Comparison of ENCODE assay signal across 11 mouse cellular contexts in genomic region chr12:101911346-101911745, GRCm38 (mm10). TPM values are rescaled to one million over a fixed set of nuclear protein-coding genes. Genes with fewer than 3 reads are reported as not detected.
DNase-seq lines count a peak whose midpoint lies in the region; ATAC-seq and TF ChIP-seq lines count a peak whose summit lies in the region.
"Had no signal": no experiment of that assay in that cellular context is flagged by ENCODE, and none has a peak within 500 bp of the region (broad histone marks: within the 10 kb centered on the region; RNA-seq: fewer than 3 reads in every experiment).

No protein-coding gene starts in this region.

- H3K9ac ChIP-seq in heart, postnatal 0 days (replicated peaks; ENCODE audit: low read depth, low read length), result no peak overlapping the region
- H3K9ac ChIP-seq in hindbrain, embryonic 13.5 days, result 0 out of 2 replicates have a peak overlapping the region, but pooled peaks have one; percentile 92
- H3K9ac ChIP-seq in midbrain, embryonic 11.5 days (ENCODE audit: low read length), result no peak overlapping the region; the same call in 1 of the 2 replicates

- no peaks in the 10 kb centered on the region for H3K27me3 ChIP-seq in heart, postnatal 0 days (ENCODE audit: control insufficient read depth, insufficient read depth, low read length)
- H3K27me3 ChIP-seq in hindbrain, embryonic 13.5 days, result no peaks in the 10 kb centered on the region
- H3K27me3 ChIP-seq in midbrain, embryonic 11.5 days (ENCODE audit: control insufficient read depth, insufficient read depth, low read length), result no peaks in the 10 kb centered on the region

- H3K4me3 ChIP-seq in heart, postnatal 0 days (ENCODE audit: low read depth, low read length), result peak overlapping the region; percentile 83; the same call in 1 of the 2 replicates
- H3K4me3 ChIP-seq in brown adipose tissue, adult 24 weeks (ENCODE audit: insufficient read depth, low read depth, low read length), result 0 out of 2 replicates have a peak overlapping the region, but pooled peaks have one; percentile 41
- peak overlapping the region; percentile 90 for H3K4me3 ChIP-seq in hindbrain, embryonic 13.5 days
- H3K4me3 ChIP-seq in midbrain, embryonic 11.5 days (ENCODE audit: low read depth, low read length), result no peak overlapping the region

- H3K36me3 ChIP-seq in heart, postnatal 0 days (replicated peaks; ENCODE audit: control insufficient read depth, insufficient read depth, low read length), result peaks cover 10% of the 10 kb centered on the region
- peaks cover 18% of the 10 kb centered on the region for H3K36me3 ChIP-seq in hindbrain, embryonic 13.5 days
- H3K36me3 ChIP-seq in midbrain, embryonic 11.5 days (ENCODE audit: control insufficient read depth, insufficient read depth, low read length), result peaks cover 5% of the 10 kb centered on the region; the same call in 1 of the 2 replicates

- peaks cover 24% of the 10 kb centered on the region for H3K4me1 ChIP-seq in heart, postnatal 0 days (ENCODE audit: control insufficient read depth, insufficient read depth)
- peaks cover 5% of the 10 kb centered on the region; the same call in 1 of the 2 replicates for H3K4me1 ChIP-seq in brown adipose tissue, adult 24 weeks (ENCODE audit: control insufficient read depth, insufficient read depth, insufficient read length, low read length)
- H3K4me1 ChIP-seq in hindbrain, embryonic 13.5 days (replicated peaks), result peaks cover 27% of the 10 kb centered on the region
- H3K4me1 ChIP-seq in midbrain, embryonic 11.5 days (ENCODE audit: control insufficient read depth, insufficient read depth, low read length), result peaks cover 7% of the 10 kb centered on the region; the same call in 1 of the 2 replicates

- no peak overlapping the region for H3K27ac ChIP-seq in heart, postnatal 0 days (ENCODE audit: low read depth)
- H3K27ac ChIP-seq in brown adipose tissue, adult 24 weeks (replicated peaks; ENCODE audit: low read depth, low read length), result no peak overlapping the region
- H3K27ac ChIP-seq in hindbrain, embryonic 13.5 days, result no peak overlapping the region
- no peak overlapping the region for H3K27ac ChIP-seq in midbrain, embryonic 11.5 days (ENCODE audit: low read depth, low read length)

- no peak for DNase-seq in heart, postnatal 0 days (ENCODE audit: low spot score)
- no peak for DNase-seq in heart, adult 8-10 months (ENCODE audit: low spot score)
- peak; percentile 67 for DNase-seq in midbrain, embryonic 11.5 days (ENCODE audit: low spot score, missing footprints)
- DNase-seq in adrenal gland, adult 8-10 months, result no peak
- DNase-seq in cerebellum, adult 8-10 months, result no peak
- no peak for DNase-seq in layer of hippocampus, postnatal 14 days (ENCODE audit: low spot score in 2 of 2)
- DNase-seq: gastrocnemius, postnatal 36 days; lung, postnatal 10 days; right cerebral cortex, postnatal 25 days had no signal

- no peak for TF ChIP-seq EP300 in heart, postnatal 0 days (IDR thresholded peaks at IDR 0.05; ENCODE audit: low read depth)

- 79% methylated on average over 3 of the region's 3 CpGs for WGBS in heart, postnatal 0 days
- WGBS in hindbrain, embryonic 13.5 days, result 88% methylated on average over 3 of the region's 3 CpGs
- 90% methylated on average over 3 of the region's 3 CpGs for WGBS in midbrain, embryonic 11.5 days

- peak overlapping the region; percentile 79 for H3K4me2 ChIP-seq in heart, postnatal 0 days (ENCODE audit: low read depth, low read length)
- H3K4me2 ChIP-seq in hindbrain, embryonic 13.5 days, result peak overlapping the region; percentile 84
- peak overlapping the region; percentile 82 for H3K4me2 ChIP-seq in midbrain, embryonic 11.5 days

- H3K9me3 ChIP-seq in heart, postnatal 0 days (replicated peaks; ENCODE audit: control insufficient read depth, low read length), result no peaks in the 10 kb centered on the region
- H3K9me3 ChIP-seq in hindbrain, embryonic 13.5 days, result no peaks in the 10 kb centered on the region
- no peaks in the 10 kb centered on the region for H3K9me3 ChIP-seq in midbrain, embryonic 11.5 days (ENCODE audit: control insufficient read depth, low read length)

- ATAC-seq in heart, postnatal 0 days (ENCODE audit: insufficient read depth, low read depth), result no peak
- no peak for ATAC-seq in hindbrain, embryonic 13.5 days (ENCODE audit: low FRiP score)
- ATAC-seq in midbrain, embryonic 11.5 days (ENCODE audit: low FRiP score), result no peak

- TF ChIP-seq CTCF in heart, postnatal 0 days (IDR thresholded peaks at IDR 0.05; ENCODE audit: low read depth), result no peak

RNA-seq across cellular contexts. Expression of gene Trip11, which starts 1.7 kb away (rescaled TPM):
- total RNA-seq in heart, postnatal 0 days (2014; rRNA removed; ENCODE audit: low replicate concordance), result 9.8 and 23.4 TPM in 2 replicates
- 19.7 and 20.7 TPM in 2 replicates for polyA plus RNA-seq in heart, postnatal 0 days (2015; fragmentation: Nextera tagmentation; extraction: Ambion mirVana)
- 10 to 100 TPM; 33.1 to 40.2 (median 37.6) TPM for total RNA-seq in heart, adult 8-10 months (2022)
- 15.1 and 17.1 TPM in 2 replicates for polyA plus RNA-seq in brown adipose tissue, adult 24 weeks (2012; ENCODE audit: insufficient read depth, insufficient read length, missing spikeins)
- polyA plus RNA-seq in hindbrain, embryonic 13.5 days (2015; fragmentation: Nextera tagmentation; extraction: Ambion mirVana), result 25.3 and 27.2 TPM in 2 replicates
- polyA plus RNA-seq in midbrain, embryonic 11.5 days (2014; fragmentation: Nextera tagmentation; extraction: Ambion mirVana), result 11.0 and 13.9 TPM in 2 replicates
- 10 to 100 TPM; 38.7 to 43.5 (median 39.6) TPM for total RNA-seq in adrenal gland, adult 8-10 months (2022)
- 10 to 100 TPM; 26.8 to 27.5 TPM for total RNA-seq in layer of hippocampus, postnatal 14 days (2021)

RNA-seq across cellular contexts. Expression of gene Atxn3, which starts 46.7 kb away (rescaled TPM):
- total RNA-seq in heart, postnatal 0 days (2014; rRNA removed; ENCODE audit: low replicate concordance), result 8.4 and 15.8 TPM in 2 replicates
- 6.8 and 7.2 TPM in 2 replicates for polyA plus RNA-seq in heart, postnatal 0 days (2015; fragmentation: Nextera tagmentation; extraction: Ambion mirVana)
- 1 to 10 TPM; 6.8 to 9.8 (median 9.2) TPM for total RNA-seq in heart, adult 8-10 months (2022)
- 6.3 and 10.6 TPM in 2 replicates for polyA plus RNA-seq in brown adipose tissue, adult 24 weeks (2012; ENCODE audit: insufficient read depth, insufficient read length, missing spikeins)
- 12.5 and 13.7 TPM in 2 replicates for polyA plus RNA-seq in hindbrain, embryonic 13.5 days (2015; fragmentation: Nextera tagmentation; extraction: Ambion mirVana)
- polyA plus RNA-seq in midbrain, embryonic 11.5 days (2014; fragmentation: Nextera tagmentation; extraction: Ambion mirVana), result 17.7 and 19.2 TPM in 2 replicates
- 10 to 100 TPM; 17.7 to 24.6 (median 20.9) TPM for total RNA-seq in adrenal gland, adult 8-10 months (2022)
- total RNA-seq in layer of hippocampus, postnatal 14 days (2021), result 10 to 100 TPM; 18.6 to 18.7 TPM
